Mouse (Mus musculus) forebrain, embryonic 15.5 days (tissue): ENCODE measurements around the gene Ltbp2. TPM values are rescaled to one million over a fixed set of nuclear protein-coding genes. Genes with fewer than 3 reads are reported as not detected.

Experiments
- ATAC-seq: fragments of 200-750 bp; cut with Nextera tagmentation; replicated peaks from 2 replicates; pipeline ENCODE4 v1.8.0; 2017; ENCODE audit warnings: mild to moderate bottlenecking, moderate TSS enrichment, moderate library complexity
- H3K27ac ChIP-seq: fragments of 300-500 bp; sonication (generic); replicated peaks from 2 replicates; pipeline ENCODE4 v1.5.1; 2015; ENCODE audit warnings: mild to moderate bottlenecking, inconsistent platforms
- H3K27me3 ChIP-seq: fragments of 300-500 bp; sonication (generic); 2 replicates; pipeline ENCODE4 v1.6.1; 2015; ENCODE audit warnings: inconsistent platforms
- H3K36me3 ChIP-seq: fragments of 300-500 bp; sonication (generic); 2 replicates; pipeline ENCODE4 v1.6.1; 2015; ENCODE audit warnings: mild to moderate bottlenecking, inconsistent platforms
- H3K4me1 ChIP-seq: fragments of 300-500 bp; sonication (generic); 2 replicates; pipeline ENCODE4 v1.6.1; 2015; ENCODE audit warnings: inconsistent platforms
- H3K4me2 ChIP-seq: fragments of 300-500 bp; sonication (generic); replicated peaks from 2 replicates; pipeline ENCODE4 v1.6.1; 2015; ENCODE audit warnings: mild to moderate bottlenecking, inconsistent platforms
- H3K4me3 ChIP-seq: fragments of 300-500 bp; sonication (generic); 2 replicates; pipeline ENCODE4 v1.5.1; 2015; ENCODE audit warnings: mild to moderate bottlenecking, inconsistent platforms
- H3K9ac ChIP-seq: fragments of 300-500 bp; sonication (generic); replicated peaks from 2 replicates; pipeline ENCODE4 v1.6.1; 2015; ENCODE audit warnings: mild to moderate bottlenecking, inconsistent platforms
- H3K9me3 ChIP-seq: fragments of 300-500 bp; sonication (generic); 2 replicates; pipeline ENCODE4 v1.6.1; 2016; ENCODE audit warnings: inconsistent platforms
- WGBS: fragments of 180-500 bp; shearing (Covaris S2); methylation state at CpG from one replicate; pipeline ENCODE4 v1.1.7; 2015; ENCODE audit warnings: mixed read lengths; 5-methylcytosine and 5-hydroxymethylcytosine counted together
- polyA plus RNA-seq: library from polyadenylated mRNA; unstranded; fragments of >200 nt; fragmentation: Nextera tagmentation; extraction: Ambion mirVana; gene quantifications from 2 replicates; pipeline ENCODE4 v1.2.1, GENCODE M21; 2015

The Ltbp2 gene
- polyA plus RNA-seq, 1 experiment from 2014 or later: 0.15 TPM

- WGBS: 2% methylated on average over 3 of the region's 3 CpGs
Measured at GRCm38 (mm10) chr12:84873434-84873833, 2.9 kb downstream of the Ltbp2 start.

GRCm38 (mm10) chr12:84872310-84872709 lies 4.0 kb downstream of the Ltbp2 start:
- 77% methylated on average over 2 of the region's 2 CpGs for WGBS
- Histone ChIP-seq H3K27ac (no peak overlapping the region), H3K4me2 (no peak overlapping the region), H3K9ac (no peak overlapping the region), H3K4me3 (no peak overlapping the region), H3K4me1 (peaks cover 15% of the 10 kb centered on the region), H3K36me3 (no peaks in the 10 kb centered on the region), H3K9me3 (no peaks in the 10 kb centered on the region), H3K27me3 (peaks cover 39% of the 10 kb centered on the region)
- no peak for ATAC-seq

More at GRCm38 (mm10) chr12:84873434-84873833, 2.9 kb downstream of the Ltbp2 start:
- no peak overlapping the region for H3K4me2 ChIP-seq
- ATAC-seq: no peak
- H3K27ac ChIP-seq: no peak overlapping the region
- H3K9ac ChIP-seq: no peak overlapping the region
- H3K36me3 ChIP-seq: no peaks in the 10 kb centered on the region
- no peak overlapping the region for H3K4me3 ChIP-seq
- H3K27me3 ChIP-seq: peaks cover 49% of the 10 kb centered on the region
- H3K4me1 ChIP-seq: peaks cover 15% of the 10 kb centered on the region
- no peaks in the 10 kb centered on the region for H3K9me3 ChIP-seq

- WGBS: 72% methylated on average over 9 of the region's 9 CpGs
- H3K4me3 ChIP-seq: no peak overlapping the region
- H3K9me3 ChIP-seq: no peaks in the 10 kb centered on the region
- no peaks in the 10 kb centered on the region for H3K36me3 ChIP-seq
- no peak for ATAC-seq
- H3K9ac ChIP-seq: no peak overlapping the region
- no peak overlapping the region for H3K4me2 ChIP-seq
- no peaks in the 10 kb centered on the region for H3K27me3 ChIP-seq
- no peaks in the 10 kb centered on the region for H3K4me1 ChIP-seq
- H3K27ac ChIP-seq: no peak overlapping the region
Measured at GRCm38 (mm10) chr12:84865431-84865830, 10.9 kb downstream of the Ltbp2 start.

GRCm38 (mm10) chr12:84864801-84865200 lies 11.5 kb downstream of the Ltbp2 start:
- ATAC-seq: no peak

GRCm38 (mm10) chr12:84863196-84863595 lies 13.1 kb downstream of the Ltbp2 start:
- no peaks in the 10 kb centered on the region for H3K36me3 ChIP-seq
- H3K27me3 ChIP-seq: no peaks in the 10 kb centered on the region
- ATAC-seq: no peak
- 83% methylated on average over 5 of the region's 5 CpGs for WGBS
- no peak overlapping the region for H3K4me3 ChIP-seq
- no peak overlapping the region for H3K27ac ChIP-seq
- no peaks in the 10 kb centered on the region for H3K9me3 ChIP-seq
- no peaks in the 10 kb centered on the region for H3K4me1 ChIP-seq
- H3K4me2 ChIP-seq: no peak overlapping the region
- H3K9ac ChIP-seq: no peak overlapping the region

More at GRCm38 (mm10) chr12:84864801-84865200, 11.5 kb downstream of the Ltbp2 start:
- Histone ChIP-seq H3K27me3 (no peaks in the 10 kb centered on the region), H3K4me2 (no peak overlapping the region), H3K27ac (no peak overlapping the region), H3K9me3 (no peaks in the 10 kb centered on the region), H3K4me1 (no peaks in the 10 kb centered on the region), H3K4me3 (no peak overlapping the region), H3K9ac (no peak overlapping the region), H3K36me3 (no peaks in the 10 kb centered on the region)
- WGBS: 81% methylated on average over 7 of the region's 7 CpGs

- Histone ChIP-seq H3K9ac (no peak overlapping the region), H3K27ac (no peak overlapping the region), H3K4me3 (no peak overlapping the region), H3K36me3 (no peaks in the 10 kb centered on the region), H3K9me3 (no peaks in the 10 kb centered on the region), H3K4me2 (no peak overlapping the region), H3K27me3 (no peaks in the 10 kb centered on the region), H3K4me1 (no peaks in the 10 kb centered on the region)
- ATAC-seq: no peak
- 78% methylated on average over 14 of the region's 14 CpGs for WGBS
Measured at GRCm38 (mm10) chr12:84862136-84862910, 14.0 kb downstream of the Ltbp2 start.

- Histone ChIP-seq H3K4me1 (no peaks in the 10 kb centered on the region), H3K27ac (no peak overlapping the region), H3K9me3 (no peaks in the 10 kb centered on the region), H3K9ac (no peak overlapping the region), H3K27me3 (no peaks in the 10 kb centered on the region), H3K4me3 (no peak overlapping the region), H3K4me2 (no peak overlapping the region), H3K36me3 (no peaks in the 10 kb centered on the region)
- 76% methylated on average over 17 of the region's 17 CpGs for WGBS
- ATAC-seq: no peak
Measured at GRCm38 (mm10) chr12:84858149-84859113, 17.9 kb downstream of the Ltbp2 start.

- Histone ChIP-seq H3K9ac (no peak overlapping the region), H3K4me3 (no peak overlapping the region), H3K4me2 (no peak overlapping the region), H3K27ac (no peak overlapping the region), H3K4me1 (no peaks in the 10 kb centered on the region), H3K9me3 (no peaks in the 10 kb centered on the region), H3K36me3 (no peaks in the 10 kb centered on the region), H3K27me3 (no peaks in the 10 kb centered on the region)
- no peak for ATAC-seq
- 74% methylated on average over 4 of the region's 4 CpGs for WGBS
Measured at GRCm38 (mm10) chr12:84857706-84858105, 18.6 kb downstream of the Ltbp2 start.

- Histone ChIP-seq H3K9me3 (no peaks in the 10 kb centered on the region), H3K4me3 (no peak overlapping the region), H3K4me1 (no peaks in the 10 kb centered on the region), H3K36me3 (no peaks in the 10 kb centered on the region), H3K27ac (no peak overlapping the region), H3K4me2 (no peak overlapping the region), H3K9ac (no peak overlapping the region), H3K27me3 (no peaks in the 10 kb centered on the region)
- no peak for ATAC-seq
- WGBS: 81% methylated on average over 8 of the region's 8 CpGs
Measured at GRCm38 (mm10) chr12:84856532-84856931, 19.8 kb downstream of the Ltbp2 start.

- WGBS: 89% methylated on average over 4 of the region's 4 CpGs
- Histone ChIP-seq H3K36me3 (no peaks in the 10 kb centered on the region), H3K9me3 (no peaks in the 10 kb centered on the region), H3K4me3 (no peak overlapping the region), H3K27ac (no peak overlapping the region), H3K9ac (no peak overlapping the region), H3K4me1 (no peaks in the 10 kb centered on the region), H3K4me2 (no peak overlapping the region), H3K27me3 (no peaks in the 10 kb centered on the region)
- no peak for ATAC-seq
Measured at GRCm38 (mm10) chr12:84855084-84855625, 21.2 kb downstream of the Ltbp2 start.

- Histone ChIP-seq H3K4me2 (no peak overlapping the region), H3K27me3 (no peaks in the 10 kb centered on the region), H3K9ac (no peak overlapping the region), H3K4me3 (no peak overlapping the region), H3K36me3 (no peaks in the 10 kb centered on the region), H3K4me1 (no peaks in the 10 kb centered on the region), H3K9me3 (no peaks in the 10 kb centered on the region), H3K27ac (no peak overlapping the region)
- WGBS: 93% methylated on average over 4 of the region's 4 CpGs
- no peak for ATAC-seq
Measured at GRCm38 (mm10) chr12:84854392-84855033, 21.8 kb downstream of the Ltbp2 start.
